Mouse (Mus musculus): ENCODE data around the gene Sh3tc1. TPM values are rescaled to one million over a fixed set of nuclear protein-coding genes. Genes with fewer than 3 reads are reported as not detected.

Gene Sh3tc1
- polyA plus RNA-seq, 1 experiment from 2014 or later, result 11.3 TPM

DNA sequence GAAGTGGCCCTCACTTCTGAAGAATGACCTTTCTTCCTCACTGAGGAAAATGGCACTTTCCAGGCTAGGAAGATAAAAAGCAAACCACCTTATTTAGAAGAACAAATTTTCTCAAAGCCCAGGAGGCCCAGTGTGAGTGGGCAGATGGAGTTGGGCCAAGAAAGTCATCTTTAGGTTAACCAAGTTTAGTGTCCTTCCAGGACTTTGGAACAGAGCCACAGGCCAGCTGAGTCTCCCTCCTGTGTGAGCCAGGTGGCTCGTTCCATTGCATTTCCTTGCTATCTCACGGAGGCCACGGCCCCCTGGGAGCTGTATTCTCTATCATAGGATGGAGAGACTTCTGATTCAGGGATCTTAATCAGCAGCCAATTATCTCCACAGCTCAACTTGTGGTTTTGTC, 28.9 kb downstream of the Sh3tc1 start:
- H3K9me3 ChIP-seq (ENCODE audit: control insufficient read depth, low read length), result no peaks in the 10 kb centered on the region

DNA sequence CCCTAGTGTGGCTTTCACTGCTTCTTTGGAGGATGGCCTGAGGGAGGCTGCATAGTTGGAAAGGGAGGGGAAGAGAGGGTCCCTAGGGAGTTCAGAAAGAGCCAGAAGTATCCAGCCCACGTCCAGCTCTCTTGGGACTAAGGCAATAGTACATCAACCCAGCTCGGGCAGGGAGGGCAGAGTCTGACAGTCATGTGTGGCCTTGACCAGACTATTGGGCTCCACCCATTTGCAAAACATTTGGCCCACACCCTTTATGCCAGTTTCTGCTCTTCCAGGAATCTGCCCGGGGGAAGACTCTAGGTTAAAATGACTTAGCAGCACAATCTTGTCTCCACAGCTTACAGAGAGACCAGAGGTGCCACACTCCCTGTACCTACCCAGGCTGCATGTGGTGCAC, 29.3 kb downstream of the Sh3tc1 start:
- 63% methylated on average over 3 of the region's 3 CpGs for WGBS
- no peaks in the 10 kb centered on the region for H3K36me3 ChIP-seq (ENCODE audit: control insufficient read depth, insufficient read depth, low read length)
- no peak overlapping the region for H3K27ac ChIP-seq (ENCODE audit: low read depth, low read length)
- ATAC-seq (ENCODE audit: low FRiP score, low TSS enrichment), result no peak
- no peak overlapping the region for H3K4me2 ChIP-seq (replicated peaks; ENCODE audit: low read depth, low read length)
- H3K27me3 ChIP-seq (ENCODE audit: control insufficient read depth, insufficient read depth, low read length), result no peaks in the 10 kb centered on the region
- H3K4me1 ChIP-seq (ENCODE audit: control insufficient read depth, insufficient read depth, low read length), result no peaks in the 10 kb centered on the region
- H3K4me3 ChIP-seq (ENCODE audit: low read length), result no peak overlapping the region
- no peak overlapping the region for H3K9ac ChIP-seq (ENCODE audit: low read depth, low read length)
- H3K9me3 ChIP-seq (ENCODE audit: control insufficient read depth, low read length), result no peaks in the 10 kb centered on the region

More for the DNA sequence above, 28.9 kb downstream of the Sh3tc1 start:
- Histone ChIP-seq H3K36me3 (ENCODE audit: control insufficient read depth, insufficient read depth, low read length) (no peaks in the 10 kb centered on the region), H3K4me2 (replicated peaks; ENCODE audit: low read depth, low read length) (no peak overlapping the region), H3K4me1 (ENCODE audit: control insufficient read depth, insufficient read depth, low read length) (no peaks in the 10 kb centered on the region), H3K27ac (ENCODE audit: low read depth, low read length) (no peak overlapping the region), H3K27me3 (ENCODE audit: control insufficient read depth, insufficient read depth, low read length) (no peaks in the 10 kb centered on the region), H3K9ac (ENCODE audit: low read depth, low read length) (no peak overlapping the region), H3K4me3 (ENCODE audit: low read length) (no peak overlapping the region)
- ATAC-seq (ENCODE audit: low FRiP score, low TSS enrichment), result no peak
- WGBS, result 65% methylated on average over 3 of the region's 3 CpGs

DNA sequence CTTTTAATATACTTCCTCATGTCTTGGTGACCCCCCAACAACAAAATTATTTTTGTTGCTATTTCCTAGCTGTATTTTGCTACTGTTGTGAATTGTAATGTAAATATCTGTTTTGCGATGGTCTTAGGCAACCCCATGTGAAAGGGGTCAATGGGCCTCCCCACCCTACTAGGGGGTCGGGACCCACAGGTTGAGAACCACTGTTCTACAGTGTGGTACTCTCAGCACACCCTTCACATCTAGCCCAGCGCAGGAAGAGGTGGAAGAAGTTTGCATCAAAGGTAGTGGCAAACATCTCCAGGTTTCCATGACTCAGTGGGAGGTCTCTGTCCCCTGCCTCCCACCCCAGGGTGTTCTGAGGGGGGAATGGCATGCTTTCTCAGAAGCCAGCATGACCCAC, 34.4 kb downstream of the Sh3tc1 start:
- H3K4me1 ChIP-seq (ENCODE audit: control insufficient read depth, insufficient read depth, low read length), result no peaks in the 10 kb centered on the region
- WGBS, result 92% methylated on average over 3 of the region's 3 CpGs
- no peaks in the 10 kb centered on the region for H3K9me3 ChIP-seq (ENCODE audit: control insufficient read depth, low read length)
- H3K4me3 ChIP-seq (ENCODE audit: low read length), result no peak overlapping the region
- no peak overlapping the region for H3K4me2 ChIP-seq (replicated peaks; ENCODE audit: low read depth, low read length)
- H3K27me3 ChIP-seq (ENCODE audit: control insufficient read depth, insufficient read depth, low read length), result no peaks in the 10 kb centered on the region
- H3K36me3 ChIP-seq (ENCODE audit: control insufficient read depth, insufficient read depth, low read length), result no peaks in the 10 kb centered on the region
- ATAC-seq (ENCODE audit: low FRiP score, low TSS enrichment), result no peak
- no peak overlapping the region for H3K9ac ChIP-seq (ENCODE audit: low read depth, low read length)
- no peak overlapping the region for H3K27ac ChIP-seq (ENCODE audit: low read depth, low read length)

DNA sequence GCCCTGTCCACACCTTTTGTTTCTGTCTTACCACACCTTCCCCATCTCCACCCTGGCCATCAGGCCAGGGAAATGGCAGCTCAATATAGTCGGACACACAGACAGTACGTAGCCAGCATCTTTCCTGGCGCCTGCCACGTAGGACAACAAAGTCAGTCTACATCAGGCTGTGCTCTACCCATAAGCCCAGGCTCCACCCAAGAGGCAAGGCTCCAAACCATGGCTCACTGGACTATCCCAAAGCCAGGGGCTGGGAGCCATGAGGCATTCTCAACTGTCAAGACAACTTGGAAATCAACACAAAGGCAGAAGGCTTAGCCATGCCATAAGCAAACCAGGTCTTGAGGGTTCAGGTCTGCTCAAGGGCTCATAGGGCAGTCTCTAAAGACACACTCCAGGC, 36.0 kb downstream of the Sh3tc1 start:
- no peak overlapping the region for H3K27ac ChIP-seq (ENCODE audit: low read depth, low read length)
- no peaks in the 10 kb centered on the region for H3K36me3 ChIP-seq (ENCODE audit: control insufficient read depth, insufficient read depth, low read length)
- no peak overlapping the region for H3K4me2 ChIP-seq (replicated peaks; ENCODE audit: low read depth, low read length)
- H3K9ac ChIP-seq (ENCODE audit: low read depth, low read length), result no peak overlapping the region
- H3K27me3 ChIP-seq (ENCODE audit: control insufficient read depth, insufficient read depth, low read length), result no peaks in the 10 kb centered on the region
- H3K4me1 ChIP-seq (ENCODE audit: control insufficient read depth, insufficient read depth, low read length), result no peaks in the 10 kb centered on the region
- no peak for ATAC-seq (ENCODE audit: low FRiP score, low TSS enrichment)
- 93% methylated on average over 4 of the region's 4 CpGs for WGBS
- H3K4me3 ChIP-seq (ENCODE audit: low read length), result no peak overlapping the region
- no peaks in the 10 kb centered on the region for H3K9me3 ChIP-seq (ENCODE audit: control insufficient read depth, low read length)

DNA sequence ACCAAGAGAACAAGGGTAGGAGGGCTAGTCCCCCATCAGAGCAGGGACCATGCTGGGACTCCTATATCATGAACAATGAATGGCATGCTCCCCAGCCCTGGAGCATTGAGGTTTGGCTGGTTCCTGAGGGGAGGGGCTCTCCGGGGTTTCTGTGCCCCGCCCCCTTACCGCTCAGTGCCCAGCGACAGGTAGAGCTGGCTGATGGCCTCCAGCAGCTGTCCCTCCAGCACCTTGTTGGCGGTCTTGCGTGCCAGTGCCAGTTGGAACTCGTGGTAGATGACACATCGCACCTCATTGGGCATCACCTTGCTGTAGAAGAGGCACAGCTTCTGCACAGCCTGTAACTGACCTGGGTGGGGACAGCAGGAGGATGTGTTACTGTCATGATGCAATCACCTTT, 36.6 kb downstream of the Sh3tc1 start:
- 82% methylated on average over 8 of the region's 8 CpGs for WGBS
- no peaks in the 10 kb centered on the region for H3K36me3 ChIP-seq (ENCODE audit: control insufficient read depth, insufficient read depth, low read length)
- H3K9ac ChIP-seq (ENCODE audit: low read depth, low read length), result no peak overlapping the region
- no peak overlapping the region for H3K4me3 ChIP-seq (ENCODE audit: low read length)
- no peaks in the 10 kb centered on the region for H3K4me1 ChIP-seq (ENCODE audit: control insufficient read depth, insufficient read depth, low read length)
- no peaks in the 10 kb centered on the region for H3K9me3 ChIP-seq (ENCODE audit: control insufficient read depth, low read length)
- no peak overlapping the region for H3K4me2 ChIP-seq (replicated peaks; ENCODE audit: low read depth, low read length)
- no peak for ATAC-seq (ENCODE audit: low FRiP score, low TSS enrichment)
- H3K27me3 ChIP-seq (ENCODE audit: control insufficient read depth, insufficient read depth, low read length), result no peaks in the 10 kb centered on the region
- H3K27ac ChIP-seq (ENCODE audit: low read depth, low read length), result no peak overlapping the region

DNA sequence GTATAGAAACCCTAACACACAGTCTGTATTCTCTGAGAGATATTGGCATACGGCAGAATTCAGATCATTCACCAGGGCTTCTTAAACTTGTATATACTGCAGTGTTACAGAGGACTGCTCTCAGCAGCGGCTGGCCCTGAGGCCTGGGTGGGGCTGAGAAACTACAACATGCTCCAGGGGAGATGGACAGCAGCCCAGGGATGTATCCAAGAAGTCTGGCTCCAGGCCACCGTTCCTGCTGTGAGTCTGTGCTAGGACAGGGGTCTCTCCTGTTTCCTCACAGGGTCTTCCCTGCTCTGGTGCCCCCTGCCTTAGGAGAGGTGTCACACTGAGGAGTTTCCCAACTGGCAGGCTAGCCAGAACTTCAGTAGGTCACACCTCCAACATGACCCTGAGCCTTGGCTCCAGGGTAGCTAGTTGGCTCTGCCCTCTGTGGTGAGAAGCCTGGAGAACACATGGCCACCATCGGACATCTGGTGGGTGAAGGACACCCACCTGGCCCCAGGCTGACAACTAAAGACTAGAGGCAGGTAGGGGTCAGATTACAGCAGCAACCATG, 37.1 kb downstream of the Sh3tc1 start:
- Histone ChIP-seq H3K27ac (ENCODE audit: low read depth, low read length) (no peak overlapping the region), H3K9me3 (ENCODE audit: control insufficient read depth, low read length) (no peaks in the 10 kb centered on the region), H3K4me3 (ENCODE audit: low read length) (no peak overlapping the region), H3K4me1 (ENCODE audit: control insufficient read depth, insufficient read depth, low read length) (no peaks in the 10 kb centered on the region), H3K9ac (ENCODE audit: low read depth, low read length) (no peak overlapping the region), H3K27me3 (ENCODE audit: control insufficient read depth, insufficient read depth, low read length) (no peaks in the 10 kb centered on the region), H3K36me3 (ENCODE audit: control insufficient read depth, insufficient read depth, low read length) (no peaks in the 10 kb centered on the region), H3K4me2 (replicated peaks; ENCODE audit: low read depth, low read length) (no peak overlapping the region)
- WGBS, result 78% methylated on average over 4 of the region's 4 CpGs
- no peak for ATAC-seq (ENCODE audit: low FRiP score, low TSS enrichment)

DNA sequence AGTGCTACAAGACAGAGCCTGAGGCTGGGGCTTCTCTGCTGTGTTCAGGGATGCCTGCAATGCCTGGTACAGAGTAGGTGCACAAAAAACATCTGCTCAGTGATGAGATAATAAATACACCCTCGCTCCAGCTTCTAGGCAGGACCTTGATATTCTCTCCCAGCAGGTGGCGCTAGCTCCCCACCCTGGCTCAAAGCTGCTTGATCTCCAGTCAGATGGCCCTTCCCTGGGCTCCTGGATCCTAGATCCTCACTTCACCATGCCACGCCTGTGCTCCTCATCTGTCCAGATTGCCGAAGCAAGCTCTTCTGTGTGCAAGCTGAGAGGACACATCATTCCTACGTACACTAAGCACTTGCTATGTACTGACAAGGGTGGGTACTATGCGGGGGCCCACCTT, 38.7 kb downstream of the Sh3tc1 start:
- Histone ChIP-seq H3K9me3 (ENCODE audit: control insufficient read depth, low read length) (no peaks in the 10 kb centered on the region), H3K9ac (ENCODE audit: low read depth, low read length) (no peak overlapping the region), H3K4me3 (ENCODE audit: low read length) (no peak overlapping the region), H3K4me1 (ENCODE audit: control insufficient read depth, insufficient read depth, low read length) (no peaks in the 10 kb centered on the region), H3K27ac (ENCODE audit: low read depth, low read length) (no peak overlapping the region), H3K36me3 (ENCODE audit: control insufficient read depth, insufficient read depth, low read length) (no peaks in the 10 kb centered on the region), H3K4me2 (replicated peaks; ENCODE audit: low read depth, low read length) (no peak overlapping the region), H3K27me3 (ENCODE audit: control insufficient read depth, insufficient read depth, low read length) (no peaks in the 10 kb centered on the region)
- no peak; the same call in 1 of the 2 replicates for ATAC-seq (ENCODE audit: low FRiP score, low TSS enrichment)
- WGBS, result 39% methylated on average over 6 of the region's 6 CpGs

DNA sequence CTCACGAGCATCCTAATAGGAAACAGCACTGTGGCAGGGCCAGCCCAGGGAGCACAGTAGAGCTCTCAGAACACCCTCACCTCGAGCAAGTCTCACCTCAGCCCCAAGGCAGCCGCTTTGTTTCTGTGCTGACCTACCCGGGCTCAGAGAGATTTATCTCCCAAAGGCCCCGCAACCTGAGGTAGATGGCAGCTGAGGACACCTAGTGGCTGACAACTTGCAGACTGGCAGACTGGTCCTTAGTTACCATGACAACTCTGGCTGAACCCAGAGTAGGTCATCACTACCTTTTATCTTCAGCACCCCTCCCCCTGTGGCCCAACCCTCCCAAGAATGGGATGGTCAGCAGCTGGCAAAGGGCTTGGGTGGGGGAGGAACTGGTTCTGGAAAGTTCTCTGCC, 44.0 kb downstream of the Sh3tc1 start:
- ATAC-seq (ENCODE audit: low FRiP score, low TSS enrichment), result no peak
- peaks cover 4% of the 10 kb centered on the region; the same call in 1 of the 2 replicates for H3K4me1 ChIP-seq (ENCODE audit: control insufficient read depth, insufficient read depth, low read length)
- H3K27ac ChIP-seq (ENCODE audit: low read depth, low read length), result no peak overlapping the region
- H3K27me3 ChIP-seq (ENCODE audit: control insufficient read depth, insufficient read depth, low read length), result no peaks in the 10 kb centered on the region
- 24% methylated on average over 5 of the region's 5 CpGs for WGBS
- no peak overlapping the region for H3K4me2 ChIP-seq (replicated peaks; ENCODE audit: low read depth, low read length)
- H3K9me3 ChIP-seq (ENCODE audit: control insufficient read depth, low read length), result no peaks in the 10 kb centered on the region
- H3K36me3 ChIP-seq (ENCODE audit: control insufficient read depth, insufficient read depth, low read length), result no peaks in the 10 kb centered on the region
- no peak overlapping the region for H3K9ac ChIP-seq (ENCODE audit: low read depth, low read length)
- H3K4me3 ChIP-seq (ENCODE audit: low read length), result no peak overlapping the region

DNA sequence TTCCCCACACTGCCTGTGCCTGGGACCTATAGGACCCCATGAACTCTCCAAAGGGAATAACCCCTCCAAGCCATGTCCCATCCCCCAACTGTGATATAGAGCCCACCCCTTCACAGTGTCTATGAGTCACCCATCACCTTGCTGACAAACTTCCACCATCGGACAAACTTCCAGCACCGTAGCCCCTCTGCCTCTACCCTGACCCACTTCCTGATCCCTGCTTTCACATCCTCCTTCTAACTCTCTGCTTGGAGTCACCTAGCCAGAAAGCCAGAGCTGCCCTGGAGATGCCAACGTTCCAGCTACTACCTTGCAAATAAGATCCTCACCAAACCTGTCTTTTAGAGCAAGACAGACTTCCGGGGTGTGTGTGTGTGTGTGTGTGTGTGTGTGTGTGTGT, 46.1 kb downstream of the Sh3tc1 start:
- H3K27me3 ChIP-seq (ENCODE audit: control insufficient read depth, insufficient read depth, low read length), result no peaks in the 10 kb centered on the region
- H3K4me3 ChIP-seq (ENCODE audit: low read length), result no peak overlapping the region
- no peaks in the 10 kb centered on the region for H3K9me3 ChIP-seq (ENCODE audit: control insufficient read depth, low read length)
- peaks cover 5% of the 10 kb centered on the region; the same call in 1 of the 2 replicates for H3K4me1 ChIP-seq (ENCODE audit: control insufficient read depth, insufficient read depth, low read length)
- no peak for ATAC-seq (ENCODE audit: low FRiP score, low TSS enrichment)
- no peaks in the 10 kb centered on the region for H3K36me3 ChIP-seq (ENCODE audit: control insufficient read depth, insufficient read depth, low read length)
- no peak overlapping the region for H3K9ac ChIP-seq (ENCODE audit: low read depth, low read length)
- WGBS, result 68% methylated on average over 4 of the region's 4 CpGs
- no peak overlapping the region for H3K4me2 ChIP-seq (replicated peaks; ENCODE audit: low read depth, low read length)
- H3K27ac ChIP-seq (ENCODE audit: low read depth, low read length), result no peak overlapping the region

Data from kidney, embryonic 14.5 days (tissue).